Mouse (Mus musculus) lung, adult 2 months (tissue): ENCODE data around the gene Cutal.

Experiments used
- CTCF ChIP-seq: fragments of 200-500 bp; IDR thresholded peaks from 2 replicates; pipeline ENCODE4 v1.5.1; 2011; ENCODE audit warnings: mild to moderate bottlenecking, low read length, control low read depth; ENCODE audit not compliant: insufficient read depth
- POLR2A ChIP-seq: fragments of 200-500 bp; IDR thresholded peaks from 2 replicates; pipeline ENCODE4 v1.6.1; 2011; ENCODE audit warnings: low read depth, mild to moderate bottlenecking, control low read depth, low read length, borderline replicate concordance; ENCODE audit errors: extremely low read depth

DNA sequence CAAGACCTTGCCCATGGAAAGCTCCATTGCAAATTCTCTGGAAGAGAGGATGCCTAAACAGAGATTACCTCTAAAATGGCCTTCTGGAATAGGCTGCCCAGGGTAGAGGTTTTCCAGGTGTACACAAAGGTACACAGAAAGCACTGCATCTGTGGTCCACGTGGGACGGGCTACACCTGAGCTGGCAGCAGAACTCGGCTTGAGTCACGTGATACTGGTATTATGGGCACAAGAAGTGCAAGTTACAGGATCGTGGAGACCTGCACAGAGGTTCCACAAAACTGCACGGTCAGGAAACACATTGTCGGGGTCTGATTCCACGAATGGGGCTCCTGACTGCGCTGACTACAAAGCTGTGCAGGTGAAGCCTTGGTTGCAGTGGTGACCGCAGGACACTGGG, 5.9 kb downstream of the Cutal start:
- TF ChIP-seq CTCF (no peak), POLR2A (no peak)
